ENCODE assay signal across 7 mouse cellular contexts in the genomic region with DNA sequence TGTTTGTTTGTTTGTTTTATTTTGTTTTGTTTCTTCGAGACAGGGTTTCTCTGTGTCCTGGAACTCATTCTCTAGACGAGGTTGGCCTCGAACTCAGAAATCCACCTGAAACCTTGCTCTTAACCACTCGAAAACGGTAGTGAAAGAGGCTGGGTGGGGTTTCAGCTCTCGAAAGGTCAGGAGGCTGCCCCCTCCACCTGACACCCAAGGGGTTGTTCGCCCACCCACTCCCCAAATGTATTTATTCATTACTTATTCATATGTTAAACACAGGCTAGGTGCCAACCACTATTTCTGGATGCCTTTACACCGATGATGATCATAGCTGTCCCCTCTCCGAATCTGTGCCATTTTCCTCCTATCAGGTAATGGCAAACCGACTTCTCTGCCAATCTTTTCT. TPM values are rescaled to one million over a fixed set of nuclear protein-coding genes. Genes with fewer than 3 reads are reported as not detected.
A peak's percentile ranks its signal among the peaks of the same experiment; 100 is the strongest.
DNase-seq lines count a peak whose midpoint lies in the region; ATAC-seq and TF ChIP-seq lines count a peak whose summit lies in the region.

No protein-coding gene starts in this region.

- TF ChIP-seq CTCF in olfactory bulb, adult 2 months (IDR thresholded peaks at IDR 0.05; ENCODE audit: insufficient read depth, low read depth, low read length): no peak

- no peak for DNase-seq in lung, postnatal 36 days
- DNase-seq in limb, embryonic 11.5 days (ENCODE audit: low spot score): no peak
- no peak for DNase-seq in urinary bladder, postnatal 14 days (ENCODE audit: low spot score)
- DNase-seq in MN1 (ENCODE audit: low spot score): no peak

- TF ChIP-seq POLR2A in olfactory bulb, adult 2 months (IDR thresholded peaks at IDR 0.05; ENCODE audit: insufficient read depth, low read depth, low read length): no peak

- 44% methylated on average over 10 of the region's 10 CpGs for WGBS in lung, embryonic 16.5 days
- 58% methylated on average over 10 of the region's 10 CpGs for WGBS in forebrain, embryonic 12.5 days
- 61% methylated on average over 10 of the region's 10 CpGs for WGBS in limb, embryonic 11.5 days
- 44% methylated on average over 10 of the region's 10 CpGs for WGBS in olfactory bulb, adult 2 months

- no peak overlapping the region for H3K27ac ChIP-seq in lung, embryonic 16.5 days (ENCODE audit: low read length)
- H3K27ac ChIP-seq in forebrain, embryonic 12.5 days: no peak overlapping the region
- no peak overlapping the region for H3K27ac ChIP-seq in limb, embryonic 11.5 days (replicated peaks; ENCODE audit: low read depth, low read length)
- peak overlapping the region; percentile 36; the same call in 1 of the 2 replicates for H3K27ac ChIP-seq in olfactory bulb, adult 2 months (ENCODE audit: insufficient read depth, low read depth, low read length)

- peak overlapping the region; percentile 77 for H3K4me2 ChIP-seq in lung, embryonic 16.5 days (ENCODE audit: low read depth, low read length)
- H3K4me2 ChIP-seq in forebrain, embryonic 12.5 days: peak overlapping the region; percentile 60
- H3K4me2 ChIP-seq in limb, embryonic 11.5 days (ENCODE audit: low read depth, severe bottlenecking): peak overlapping the region; percentile 75

- peaks cover 3% of the 10 kb centered on the region; the same call in 1 of the 2 replicates for H3K27me3 ChIP-seq in lung, embryonic 16.5 days (ENCODE audit: control insufficient read depth, insufficient read depth, low read depth, low read length)
- H3K27me3 ChIP-seq in forebrain, embryonic 12.5 days: peaks cover 26% of the 10 kb centered on the region
- H3K27me3 ChIP-seq in limb, embryonic 11.5 days (ENCODE audit: control insufficient read depth, insufficient read depth, low read length): no peaks in the 10 kb centered on the region

- H3K4me1 ChIP-seq in lung, embryonic 16.5 days (replicated peaks; ENCODE audit: control insufficient read depth, insufficient read depth, low read length): peaks cover 25% of the 10 kb centered on the region
- H3K4me1 ChIP-seq in forebrain, embryonic 12.5 days: peaks cover 32% of the 10 kb centered on the region
- H3K4me1 ChIP-seq in limb, embryonic 11.5 days (ENCODE audit: control insufficient read depth, insufficient read depth, low read length): peaks cover 15% of the 10 kb centered on the region
- H3K4me1 ChIP-seq in olfactory bulb, adult 2 months (ENCODE audit: control insufficient read depth, insufficient read depth, low read length): peaks cover 25% of the 10 kb centered on the region

- H3K4me3 ChIP-seq in lung, embryonic 16.5 days (ENCODE audit: low read length): peak overlapping the region; percentile 73
- peak overlapping the region; percentile 50 for H3K4me3 ChIP-seq in forebrain, embryonic 12.5 days (replicated peaks)
- H3K4me3 ChIP-seq in limb, embryonic 11.5 days (ENCODE audit: low read depth, low read length): peak overlapping the region; percentile 48
- H3K4me3 ChIP-seq in olfactory bulb, adult 2 months (ENCODE audit: insufficient read depth, low read depth, low read length): peak overlapping the region; percentile 80

- H3K9me3 ChIP-seq in lung, embryonic 16.5 days (ENCODE audit: control insufficient read depth, low read length): no peaks in the 10 kb centered on the region
- no peaks in the 10 kb centered on the region for H3K9me3 ChIP-seq in forebrain, embryonic 12.5 days
- no peaks in the 10 kb centered on the region for H3K9me3 ChIP-seq in limb, embryonic 11.5 days (ENCODE audit: control insufficient read depth, low read length)

- no peak for ATAC-seq in lung, embryonic 16.5 days (ENCODE audit: low read depth)
- ATAC-seq in forebrain, embryonic 12.5 days (ENCODE audit: low FRiP score): 0 out of 2 replicates have a peak, but pooled peaks have one; percentile 8
- no peak for ATAC-seq in limb, embryonic 11.5 days (ENCODE audit: insufficient number of reproducible peaks, low FRiP score, low TSS enrichment, low read depth)

- peak overlapping the region; percentile 81 for H3K9ac ChIP-seq in lung, embryonic 16.5 days (ENCODE audit: low read length)
- peak overlapping the region; percentile 72 for H3K9ac ChIP-seq in forebrain, embryonic 12.5 days
- peak overlapping the region; percentile 67; the same call in 1 of the 2 replicates for H3K9ac ChIP-seq in limb, embryonic 11.5 days (ENCODE audit: low read length)

- peaks cover 9% of the 10 kb centered on the region for H3K36me3 ChIP-seq in lung, embryonic 16.5 days (ENCODE audit: control insufficient read depth, insufficient read depth, low read length)
- peaks cover 18% of the 10 kb centered on the region; the same call in 1 of the 2 replicates for H3K36me3 ChIP-seq in forebrain, embryonic 12.5 days (replicated peaks)
- no peaks in the 10 kb centered on the region; the same call in 1 of the 2 replicates for H3K36me3 ChIP-seq in limb, embryonic 11.5 days (ENCODE audit: control insufficient read depth, insufficient read depth, low read length)

RNA-seq across cellular contexts. Expression of a gene that starts 0.4 kb away (rescaled TPM):
- polyA plus RNA-seq in lung, embryonic 16.5 days (2015; fragmentation: Nextera tagmentation; extraction: Ambion mirVana): 243 and 250 TPM in 2 replicates
- 245 and 250 TPM in 2 replicates for polyA plus RNA-seq in forebrain, embryonic 12.5 days (2016; fragmentation: Nextera tagmentation; extraction: Ambion mirVana)
- 220 and 233 TPM in 2 replicates for polyA plus RNA-seq in limb, embryonic 11.5 days (2014; fragmentation: Nextera tagmentation; extraction: Ambion mirVana)
- not detected in 2 replicates for polyA plus RNA-seq in olfactory bulb, adult 2 months (2012; ENCODE audit: insufficient read depth, insufficient read length, low replicate concordance, missing spikeins)

RNA-seq across cellular contexts. Expression of a gene that starts 0.4 kb away (rescaled TPM):
- 14.1 and 15.6 TPM in 2 replicates for polyA plus RNA-seq in lung, embryonic 16.5 days (2015; fragmentation: Nextera tagmentation; extraction: Ambion mirVana)
- polyA plus RNA-seq in forebrain, embryonic 12.5 days (2016; fragmentation: Nextera tagmentation; extraction: Ambion mirVana): 3.0 and 3.6 TPM in 2 replicates
- 6.0 and 7.0 TPM in 2 replicates for polyA plus RNA-seq in limb, embryonic 11.5 days (2014; fragmentation: Nextera tagmentation; extraction: Ambion mirVana)
- not detected in 2 replicates for polyA plus RNA-seq in olfactory bulb, adult 2 months (2012; ENCODE audit: insufficient read depth, insufficient read length, low replicate concordance, missing spikeins)

RNA-seq across cellular contexts. Expression of a gene that starts 0.4 kb away (rescaled TPM):
- 55.9 and 66.4 TPM in 2 replicates for polyA plus RNA-seq in lung, embryonic 16.5 days (2015; fragmentation: Nextera tagmentation; extraction: Ambion mirVana)
- polyA plus RNA-seq in forebrain, embryonic 12.5 days (2016; fragmentation: Nextera tagmentation; extraction: Ambion mirVana): 20.4 and 20.5 TPM in 2 replicates
- 25.8 and 29.7 TPM in 2 replicates for polyA plus RNA-seq in limb, embryonic 11.5 days (2014; fragmentation: Nextera tagmentation; extraction: Ambion mirVana)
- not detected in 2 replicates for polyA plus RNA-seq in olfactory bulb, adult 2 months (2012; ENCODE audit: insufficient read depth, insufficient read length, low replicate concordance, missing spikeins)

RNA-seq across cellular contexts. Expression of a gene that starts 15.0 kb away (rescaled TPM):
- 313 and 340 TPM in 2 replicates for polyA plus RNA-seq in lung, embryonic 16.5 days (2015; fragmentation: Nextera tagmentation; extraction: Ambion mirVana)
- polyA plus RNA-seq in forebrain, embryonic 12.5 days (2016; fragmentation: Nextera tagmentation; extraction: Ambion mirVana): 277 and 278 TPM in 2 replicates
- polyA plus RNA-seq in limb, embryonic 11.5 days (2014; fragmentation: Nextera tagmentation; extraction: Ambion mirVana): 276 and 278 TPM in 2 replicates
- not detected in 2 replicates for polyA plus RNA-seq in olfactory bulb, adult 2 months (2012; ENCODE audit: insufficient read depth, insufficient read length, low replicate concordance, missing spikeins)

RNA-seq across cellular contexts. Expression of a gene that starts 40.4 kb away (rescaled TPM):
- polyA plus RNA-seq in lung, embryonic 16.5 days (2015; fragmentation: Nextera tagmentation; extraction: Ambion mirVana): 0.25 and 0.38 TPM in 2 replicates
- polyA plus RNA-seq in forebrain, embryonic 12.5 days (2016; fragmentation: Nextera tagmentation; extraction: Ambion mirVana): 0.14 and 0.18 TPM in 2 replicates
- 0.20 TPM in 1 of 2 replicates, not detected in the other for polyA plus RNA-seq in limb, embryonic 11.5 days (2014; fragmentation: Nextera tagmentation; extraction: Ambion mirVana)
- not detected in 2 replicates for polyA plus RNA-seq in olfactory bulb, adult 2 months (2012; ENCODE audit: insufficient read depth, insufficient read length, low replicate concordance, missing spikeins)
